Mouse (Mus musculus): ENCODE data around the gene Spg21. TPM values are rescaled to one million over a fixed set of nuclear protein-coding genes. Genes with fewer than 3 reads are reported as not detected.

Spg21 gene
- polyA plus RNA-seq, 1 experiment from 2014 or later: 112 TPM

GRCm38 (mm10) chr9:65525445-65526195, 64.9 kb downstream of the Spg21 start:
- no peaks in the 10 kb centered on the region for H3K9me3 ChIP-seq
- peaks cover 10% of the 10 kb centered on the region for H3K27me3 ChIP-seq (replicated peaks; ENCODE audit: low read depth, poor library complexity, severe bottlenecking)
- no peak overlapping the region for H3K4me3 ChIP-seq
- no peak overlapping the region for H3K27ac ChIP-seq (replicated peaks)
- DNase-seq (ENCODE audit: low spot score): no peak
- peaks cover 17% of the 10 kb centered on the region for H3K4me1 ChIP-seq
- 84% methylated on average over 10 of the region's 10 CpGs for WGBS
- H3K36me3 ChIP-seq (replicated peaks): no peaks in the 10 kb centered on the region

DNA sequence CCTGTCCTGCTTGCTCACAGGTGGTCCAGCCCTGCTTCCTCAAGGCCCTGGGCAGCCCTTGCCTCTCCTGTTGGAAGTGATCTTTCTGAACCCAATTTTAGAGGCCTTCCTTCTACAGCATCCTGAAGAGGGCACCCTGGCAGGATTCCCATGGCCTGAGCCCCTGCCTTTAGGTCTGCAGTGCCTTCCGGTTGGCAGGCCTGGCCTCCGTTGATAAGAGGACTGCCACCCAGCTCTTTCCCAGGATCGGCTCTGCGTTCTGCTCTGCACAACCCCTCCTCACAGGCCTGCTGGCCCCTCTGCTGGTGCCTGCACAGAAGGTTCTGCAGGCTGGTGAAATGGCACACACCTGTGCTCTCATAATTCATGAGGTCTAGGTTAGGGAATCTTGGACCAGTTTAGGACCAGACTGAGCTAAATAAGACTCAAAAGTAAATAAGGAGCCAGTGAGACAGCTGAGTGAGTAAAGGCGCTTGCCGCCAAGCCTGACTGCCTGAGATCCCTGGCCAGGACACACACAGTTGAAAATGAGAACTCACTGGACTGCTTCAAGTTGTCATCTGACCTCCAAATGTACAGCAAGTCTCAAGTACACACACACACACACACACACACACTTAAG, 67.8 kb downstream of the Spg21 start:
- DNase-seq (ENCODE audit: low spot score): no peak
- Histone ChIP-seq H3K4me3 (no peak overlapping the region), H3K9me3 (peaks cover under 1% of the 10 kb centered on the region; the same call in 1 of the 2 replicates), H3K36me3 (replicated peaks) (no peaks in the 10 kb centered on the region), H3K27ac (replicated peaks) (0 out of 2 replicates have a peak overlapping the region, but pooled peaks have one; percentile 10), H3K4me1 (peaks cover 12% of the 10 kb centered on the region), H3K27me3 (replicated peaks; ENCODE audit: low read depth, poor library complexity, severe bottlenecking) (no peaks in the 10 kb centered on the region)
- WGBS: 84% methylated on average over 6 of the region's 6 CpGs

DNA sequence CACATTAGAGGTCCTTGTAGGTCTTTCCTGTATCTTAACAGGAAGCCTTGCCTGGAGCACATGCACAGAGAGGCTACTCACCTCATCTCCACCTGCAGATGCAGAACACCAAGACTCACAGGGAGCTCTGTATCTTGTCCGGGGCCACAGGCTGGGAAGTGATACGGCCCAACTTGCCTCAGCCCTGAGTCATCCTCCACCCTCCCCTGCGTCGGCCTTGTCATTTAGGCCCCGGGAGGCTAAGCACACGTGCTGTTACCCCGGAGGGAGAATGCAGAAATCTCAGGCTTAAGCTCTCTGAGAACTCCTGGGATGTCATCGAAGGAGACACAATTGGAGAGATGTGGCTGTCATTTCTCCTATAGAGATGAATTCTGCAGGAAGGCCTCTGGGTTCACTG, 68.9 kb downstream of the Spg21 start:
- H3K27me3 ChIP-seq (replicated peaks; ENCODE audit: low read depth, poor library complexity, severe bottlenecking): no peaks in the 10 kb centered on the region
- DNase-seq (ENCODE audit: low spot score): no peak
- WGBS: 58% methylated on average over 8 of the region's 8 CpGs
- H3K4me1 ChIP-seq: peaks cover 6% of the 10 kb centered on the region
- H3K9me3 ChIP-seq: peaks cover 5% of the 10 kb centered on the region; the same call in 1 of the 2 replicates
- H3K4me3 ChIP-seq: no peak overlapping the region
- no peaks in the 10 kb centered on the region for H3K36me3 ChIP-seq (replicated peaks)
- no peak overlapping the region for H3K27ac ChIP-seq (replicated peaks)

- 78% methylated on average over 5 of the region's 5 CpGs for WGBS
- Histone ChIP-seq H3K4me3 (no peak overlapping the region), H3K4me1 (peaks cover 7% of the 10 kb centered on the region; the same call in 1 of the 2 replicates), H3K9me3 (peaks cover 5% of the 10 kb centered on the region; the same call in 1 of the 2 replicates), H3K36me3 (replicated peaks) (no peaks in the 10 kb centered on the region), H3K27me3 (replicated peaks; ENCODE audit: low read depth, poor library complexity, severe bottlenecking) (no peaks in the 10 kb centered on the region), H3K27ac (replicated peaks) (0 out of 2 replicates have a peak overlapping the region, but pooled peaks have one; percentile 12)
- no peak for DNase-seq (ENCODE audit: low spot score)
Measured at GRCm38 (mm10) chr9:65531283-65531682, 70.5 kb downstream of the Spg21 start.

DNA sequence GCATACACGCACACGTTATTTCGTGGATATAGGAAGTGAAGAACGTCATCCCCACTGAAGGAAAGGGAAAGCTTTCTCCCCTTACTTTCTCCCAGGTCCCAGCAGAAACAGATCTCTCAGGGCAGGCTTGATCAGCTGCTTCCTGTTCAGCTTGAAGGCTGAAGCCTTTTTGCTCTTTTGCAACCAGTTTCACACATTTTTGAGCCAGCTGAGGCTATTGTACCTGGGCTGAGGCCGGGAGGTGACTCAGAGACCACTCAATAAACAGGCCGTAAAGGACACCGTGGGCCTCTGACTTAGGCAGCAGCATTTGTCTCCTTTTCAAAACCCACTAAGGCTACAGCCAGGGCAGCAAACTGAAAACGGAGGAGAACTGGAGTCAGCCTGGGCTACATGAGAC, 72.2 kb downstream of the Spg21 start:
- H3K4me3 ChIP-seq: no peak overlapping the region
- DNase-seq (ENCODE audit: low spot score): no peak
- H3K4me1 ChIP-seq: peaks cover 7% of the 10 kb centered on the region; the same call in 1 of the 2 replicates
- no peaks in the 10 kb centered on the region for H3K27me3 ChIP-seq (replicated peaks; ENCODE audit: low read depth, poor library complexity, severe bottlenecking)
- H3K9me3 ChIP-seq: peaks cover 5% of the 10 kb centered on the region; the same call in 1 of the 2 replicates
- no peak overlapping the region; the same call in 1 of the 2 replicates for H3K27ac ChIP-seq (replicated peaks)
- WGBS: 83% methylated on average over 8 of the region's 8 CpGs
- H3K36me3 ChIP-seq (replicated peaks): no peaks in the 10 kb centered on the region

DNA sequence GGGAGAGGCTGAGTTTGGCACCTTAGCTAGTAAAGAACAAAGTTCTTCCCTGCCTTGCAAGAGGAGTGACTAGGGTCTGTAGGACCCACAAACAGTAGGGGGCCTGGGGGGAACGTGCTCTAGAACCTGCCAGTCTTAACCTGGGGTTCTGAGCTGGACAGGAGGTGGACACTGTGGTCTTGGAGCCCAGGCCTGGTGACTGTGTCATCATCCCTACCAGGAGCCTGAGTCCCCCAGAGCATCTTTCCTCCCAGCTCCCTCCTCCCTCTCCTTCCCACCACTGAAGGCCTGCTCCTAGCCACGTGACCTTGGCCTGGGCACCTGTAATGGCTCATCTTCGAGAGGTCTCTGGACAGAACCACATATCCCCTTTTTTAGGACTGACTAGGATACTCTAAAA, 73.4 kb downstream of the Spg21 start:
- Histone ChIP-seq H3K4me1 (peaks cover 5% of the 10 kb centered on the region; the same call in 1 of the 2 replicates), H3K4me3 (no peak overlapping the region), H3K27ac (replicated peaks) (no peak overlapping the region), H3K9me3 (peaks cover 5% of the 10 kb centered on the region; the same call in 1 of the 2 replicates), H3K36me3 (replicated peaks) (no peaks in the 10 kb centered on the region), H3K27me3 (replicated peaks; ENCODE audit: low read depth, poor library complexity, severe bottlenecking) (no peaks in the 10 kb centered on the region)
- DNase-seq (ENCODE audit: low spot score): no peak
- WGBS: 85% methylated on average over 3 of the region's 3 CpGs

DNA sequence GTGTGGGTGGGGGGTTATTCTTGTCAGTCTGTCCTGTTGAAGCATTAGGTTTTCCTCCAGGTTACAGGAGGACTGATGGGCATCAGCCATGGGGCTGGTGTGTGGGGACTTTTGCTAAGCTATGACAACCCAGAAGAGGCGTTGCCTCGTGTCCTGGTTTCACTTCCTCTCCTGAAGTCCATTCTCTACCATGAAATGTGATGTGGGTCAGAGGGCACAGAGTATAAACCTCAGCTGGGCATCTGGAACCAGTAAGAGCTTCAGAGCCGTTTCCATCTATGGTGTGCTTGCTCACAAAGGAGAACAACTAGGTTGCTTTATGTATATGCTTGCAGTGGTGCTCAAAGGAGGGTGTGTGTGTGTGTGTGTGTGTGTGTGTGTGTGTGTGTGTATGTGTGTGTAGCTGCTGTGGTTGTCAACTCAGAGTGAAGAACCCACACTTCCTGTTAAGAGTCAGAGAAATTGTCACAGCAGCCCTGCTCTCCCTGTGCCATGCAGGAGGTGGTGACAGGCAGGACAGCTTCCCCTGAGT, 74.5 kb downstream of the Spg21 start:
- Histone ChIP-seq H3K36me3 (replicated peaks) (no peaks in the 10 kb centered on the region), H3K27me3 (replicated peaks; ENCODE audit: low read depth, poor library complexity, severe bottlenecking) (no peaks in the 10 kb centered on the region), H3K4me3 (no peak overlapping the region), H3K9me3 (peaks cover 5% of the 10 kb centered on the region; the same call in 1 of the 2 replicates), H3K27ac (replicated peaks) (no peak overlapping the region; the same call in 1 of the 2 replicates), H3K4me1 (peaks cover 5% of the 10 kb centered on the region; the same call in 1 of the 2 replicates)
- WGBS: 74% methylated on average over 3 of the region's 3 CpGs
- DNase-seq (ENCODE audit: low spot score): no peak

DNA sequence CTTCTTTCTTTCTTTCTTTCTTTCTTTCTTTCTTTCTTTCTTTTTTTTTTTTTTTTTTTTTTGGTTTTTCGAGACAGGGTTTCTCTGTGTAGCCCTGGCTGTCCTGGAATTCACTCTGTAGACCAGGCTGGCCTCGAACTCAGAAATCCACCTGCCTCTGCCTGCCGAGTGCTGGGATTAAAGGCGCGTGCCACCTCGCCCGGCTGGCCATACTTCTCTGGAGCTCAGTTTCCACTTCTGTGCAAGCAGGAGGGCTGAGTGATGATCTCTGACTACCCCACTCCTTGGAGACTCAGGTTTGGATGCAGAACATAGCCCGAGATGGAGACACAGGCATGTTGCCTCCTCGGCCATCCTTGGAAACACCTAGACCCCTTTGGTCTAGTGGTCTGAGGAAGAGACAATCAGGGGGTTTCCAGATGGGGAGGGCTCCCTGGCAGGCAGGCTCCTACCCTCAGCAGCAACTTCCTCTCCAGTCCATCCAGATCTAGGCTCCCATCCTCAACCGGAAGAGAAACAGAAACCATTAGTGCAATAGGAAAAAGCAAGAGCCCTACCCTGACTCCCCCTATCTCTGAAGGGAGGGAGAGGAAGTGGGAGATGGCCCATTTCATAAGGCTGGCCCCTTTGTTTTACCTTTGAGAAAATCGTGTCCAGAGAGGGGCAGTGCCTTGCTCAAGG, 75.2 kb downstream of the Spg21 start:
- DNase-seq (ENCODE audit: low spot score): no peak
- 89% methylated on average over 10 of the region's 11 CpGs for WGBS
- no peaks in the 10 kb centered on the region for H3K36me3 ChIP-seq (replicated peaks)
- H3K27me3 ChIP-seq (replicated peaks; ENCODE audit: low read depth, poor library complexity, severe bottlenecking): no peaks in the 10 kb centered on the region
- no peak overlapping the region for H3K27ac ChIP-seq (replicated peaks)
- H3K4me3 ChIP-seq: no peak overlapping the region
- peaks cover 5% of the 10 kb centered on the region; the same call in 1 of the 2 replicates for H3K4me1 ChIP-seq
- peaks cover 5% of the 10 kb centered on the region; the same call in 1 of the 2 replicates for H3K9me3 ChIP-seq

DNA sequence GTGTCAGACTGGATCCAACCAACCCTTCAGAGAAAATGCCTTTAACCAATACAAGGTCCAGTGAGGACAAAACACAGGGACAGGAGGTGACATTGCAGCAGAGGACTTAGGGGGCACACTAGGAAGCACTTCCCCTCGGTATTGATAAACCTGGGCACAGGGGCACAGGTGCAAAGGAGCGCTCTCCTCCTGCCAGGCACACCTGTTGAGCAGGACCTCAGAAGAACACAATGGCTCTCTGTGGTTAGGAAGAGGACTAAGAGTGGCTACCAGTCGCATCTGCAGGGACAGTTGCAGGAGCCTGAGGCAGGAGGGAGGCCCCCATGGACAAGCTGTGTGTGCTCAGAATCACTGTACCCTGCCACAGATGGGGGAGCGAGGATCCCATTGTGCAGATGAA, 75.7 kb downstream of the Spg21 start:
- no peaks in the 10 kb centered on the region for H3K27me3 ChIP-seq (replicated peaks; ENCODE audit: low read depth, poor library complexity, severe bottlenecking)
- H3K4me3 ChIP-seq: no peak overlapping the region
- DNase-seq (ENCODE audit: low spot score): no peak
- no peaks in the 10 kb centered on the region for H3K36me3 ChIP-seq (replicated peaks)
- WGBS: 77% methylated on average over 4 of the region's 4 CpGs
- peaks cover 5% of the 10 kb centered on the region for H3K4me1 ChIP-seq
- no peak overlapping the region for H3K27ac ChIP-seq (replicated peaks)
- H3K9me3 ChIP-seq: peaks cover 5% of the 10 kb centered on the region; the same call in 1 of the 2 replicates

Other genes with a start within 250 kb of the Spg21 start
- gene Cilp, start 195.8 kb upstream of the Spg21 start, polyA plus RNA-seq (2016; fragmentation: Nextera tagmentation; extraction: Ambion mirVana): 0.05 and 0.15 TPM in 2 replicates
- 48.3 and 50.9 TPM in 2 replicates for gene Clpx, start 166.7 kb upstream of the Spg21 start, polyA plus RNA-seq (2016; fragmentation: Nextera tagmentation; extraction: Ambion mirVana)
- gene Pdcd7, start 114.8 kb upstream of the Spg21 start, polyA plus RNA-seq (2016; fragmentation: Nextera tagmentation; extraction: Ambion mirVana): 10.3 and 10.6 TPM in 2 replicates
- gene Ubap1l, start 99.9 kb upstream of the Spg21 start, polyA plus RNA-seq (2016; fragmentation: Nextera tagmentation; extraction: Ambion mirVana): 0.38 and 0.66 TPM in 2 replicates
- gene Kbtbd13, start 69.3 kb upstream of the Spg21 start, polyA plus RNA-seq (2016; fragmentation: Nextera tagmentation; extraction: Ambion mirVana): 1.0 and 1.2 TPM in 2 replicates
- gene Rasl12, start 62.4 kb upstream of the Spg21 start, polyA plus RNA-seq (2016; fragmentation: Nextera tagmentation; extraction: Ambion mirVana): 7.6 and 8.3 TPM in 2 replicates
- gene Slc51b, start 38.0 kb upstream of the Spg21 start, polyA plus RNA-seq (2016; fragmentation: Nextera tagmentation; extraction: Ambion mirVana): not detected in 2 replicates
- gene Mtfmt, start 25.2 kb upstream of the Spg21 start, polyA plus RNA-seq (2016; fragmentation: Nextera tagmentation; extraction: Ambion mirVana): 20.1 and 22.7 TPM in 2 replicates
- gene Ankdd1a, start 59.2 kb downstream of the Spg21 start, polyA plus RNA-seq (2016; fragmentation: Nextera tagmentation; extraction: Ambion mirVana): not detected in 2 replicates
- gene Plekho2, start 119.1 kb downstream of the Spg21 start, polyA plus RNA-seq (2016; fragmentation: Nextera tagmentation; extraction: Ambion mirVana): 14.3 and 15.2 TPM in 2 replicates
- gene Pif1, start 126.2 kb downstream of the Spg21 start, polyA plus RNA-seq (2016; fragmentation: Nextera tagmentation; extraction: Ambion mirVana): 27.7 and 28.0 TPM in 2 replicates
- 26.2 and 26.4 TPM in 2 replicates for gene Rbpms2, start 168.7 kb downstream of the Spg21 start, polyA plus RNA-seq (2016; fragmentation: Nextera tagmentation; extraction: Ambion mirVana)
- gene Oaz2, start 207.1 kb downstream of the Spg21 start, polyA plus RNA-seq (2016; fragmentation: Nextera tagmentation; extraction: Ambion mirVana): 251 and 270 TPM in 2 replicates

Data from embryonic facial prominence, embryonic 10.5 days (tissue).